Mouse (Mus musculus) liver, adult 2 months (tissue): ENCODE data around the gene Pnpla1. TPM values are rescaled to one million over a fixed set of nuclear protein-coding genes. Genes with fewer than 3 reads are reported as not detected.

Source experiments
- DNase-seq: peaks from one replicate; pipeline ENCODE4 v3.0.0-alpha.2; 2011; ENCODE audit warnings: low read depth, low spot score; ENCODE audit errors: extremely low read depth
- H3K27ac ChIP-seq: fragments of 200-500 bp; replicated peaks from 2 replicates; pipeline ENCODE4 v1.5.1; 2012; ENCODE audit warnings: low read depth, mild to moderate bottlenecking, control low read depth, inconsistent platforms, low read length; ENCODE audit not compliant: insufficient read depth
- H3K27me3 ChIP-seq: fragments of 200-500 bp; 2 replicates; pipeline ENCODE4 v1.6.1; 2012; ENCODE audit warnings: mild to moderate bottlenecking, moderate library complexity, low read length, inconsistent platforms; ENCODE audit not compliant: control insufficient read depth, insufficient read depth
- H3K36me3 ChIP-seq: fragments of 200-500 bp; 2 replicates; pipeline ENCODE4 v1.6.1; 2012; ENCODE audit warnings: low read length, inconsistent platforms; ENCODE audit not compliant: control insufficient read depth, insufficient read depth
- H3K4me1 ChIP-seq: fragments of 200-500 bp; 2 replicates; pipeline ENCODE4 v1.6.1; 2011; ENCODE audit warnings: low read length; ENCODE audit not compliant: control insufficient read depth, insufficient read depth
- H3K4me3 ChIP-seq: fragments of 200-500 bp; 2 replicates; pipeline ENCODE4 v1.5.1; 2011; ENCODE audit warnings: low read depth, mild to moderate bottlenecking, control low read depth, low read length, moderate library complexity; ENCODE audit not compliant: insufficient read depth
- H3K79me2 ChIP-seq: fragments of 200-500 bp; 2 replicates; pipeline ENCODE4 v1.6.1; 2012; ENCODE audit warnings: inconsistent platforms, mild to moderate bottlenecking, low read length, moderate library complexity; ENCODE audit not compliant: control insufficient read depth, insufficient read depth
- H3K9ac ChIP-seq: fragments of 200-500 bp; 2 replicates; pipeline ENCODE4 v1.6.1; 2012; ENCODE audit warnings: low read depth, mild to moderate bottlenecking, control low read depth, inconsistent platforms, low read length
- CTCF ChIP-seq: fragments of 200-500 bp; IDR thresholded peaks from 2 replicates; pipeline ENCODE4 v1.5.1; 2011; ENCODE audit warnings: low read depth, low read length, control low read depth
- POLR2A ChIP-seq: fragments of 200-500 bp; IDR thresholded peaks from 2 replicates; pipeline ENCODE4 v1.6.1; 2011; ENCODE audit warnings: low read length, control low read depth; ENCODE audit not compliant: insufficient read depth; ENCODE audit errors: extremely low read depth
- WGBS: fragments of 180-500 bp; shearing (Covaris S2); methylation state at CpG from one replicate; pipeline ENCODE4 v1.1.7; 2018; 5-methylcytosine and 5-hydroxymethylcytosine counted together
- polyA plus RNA-seq: library from polyadenylated mRNA; depleted of rRNA; stranded (reverse); fragments of >200 nt; gene quantifications from 2 replicates; pipeline ENCODE4 v1.2.3, GENCODE M21; 2012; rRNA removed
- total RNA-seq: library from RNA; depleted of rRNA; stranded (reverse); fragments of >200 nt; gene quantifications from 2 replicates; pipeline ENCODE4 v1.2.3, GENCODE M21; 2014; rRNA removed

Pnpla1 gene
- total RNA-seq (not detected in 2 replicates), polyA plus RNA-seq (not detected in 2 replicates)

DNA sequence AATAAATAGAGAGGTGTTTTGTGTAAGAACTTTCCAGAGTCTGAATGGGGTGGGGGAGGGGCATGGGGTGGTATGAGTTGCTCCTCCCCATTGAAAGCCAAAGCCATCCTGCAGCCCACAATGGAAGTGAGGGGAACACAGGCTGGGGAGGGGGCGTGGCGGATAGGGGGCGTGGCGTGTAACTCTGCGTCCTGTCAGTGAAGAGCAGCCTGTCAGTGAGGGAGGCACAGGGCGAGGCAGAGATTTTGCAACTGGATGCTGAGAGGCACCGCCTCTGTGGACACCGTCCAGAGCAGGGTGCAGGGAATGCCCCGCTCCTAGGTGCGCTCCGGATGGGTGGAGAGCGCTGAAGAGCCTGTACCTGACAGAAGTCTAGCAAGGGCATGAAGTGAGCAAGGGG lies at the start of gene Pnpla1:
Gene Pnpla1, plus strand, starts transcription at position 207 of the 400 bp plus-strand sequence.
- Histone ChIP-seq H3K27me3 (no peaks in the 10 kb centered on the region), H3K9ac (no peak within 1 kb of the TSS), H3K4me1 (no peaks in the 10 kb centered on the region), H3K36me3 (no peaks in the 10 kb centered on the region), H3K27ac (no peak within 1 kb of the TSS), H3K4me3 (no peak within 1 kb of the TSS), H3K79me2 (no peaks in the 10 kb centered on the region)
- 19% methylated on average over 12 of the region's 12 CpGs for WGBS
- peak; percentile 9 for DNase-seq
- TF ChIP-seq POLR2A (no peak), CTCF (no peak)

DNA sequence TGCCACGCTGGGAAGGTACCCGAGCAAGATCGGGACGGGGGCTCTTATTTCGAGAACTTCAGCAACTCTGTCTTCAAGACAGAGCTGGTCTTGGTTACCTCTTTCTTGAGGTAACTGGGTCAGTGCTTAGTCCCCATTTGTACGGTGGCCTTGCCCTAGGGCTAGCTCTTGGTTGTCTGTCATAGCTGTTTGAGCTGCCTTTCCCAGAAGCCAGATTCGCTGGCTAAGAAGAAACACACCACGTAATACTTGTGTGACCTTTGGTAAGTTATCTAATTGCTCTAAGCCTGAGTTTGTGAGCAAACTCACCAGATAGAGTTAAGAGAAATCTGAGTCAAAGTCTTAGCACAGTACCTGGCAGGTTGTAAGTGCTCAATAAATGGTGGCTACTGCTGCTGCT lies 49.5 kb upstream of the Pnpla1 start:
- no peaks in the 10 kb centered on the region for H3K27me3 ChIP-seq
- H3K4me3 ChIP-seq: no peak overlapping the region
- no peak overlapping the region for H3K9ac ChIP-seq
- H3K27ac ChIP-seq: peak overlapping the region; percentile 48
- H3K4me1 ChIP-seq: peaks cover 13% of the 10 kb centered on the region
- H3K36me3 ChIP-seq: peaks cover 3% of the 10 kb centered on the region; the same call in 1 of the 2 replicates
- TF ChIP-seq POLR2A (no peak), CTCF (no peak)
- no peaks in the 10 kb centered on the region for H3K79me2 ChIP-seq
- DNase-seq: peak; percentile 76
- 71% methylated on average over 8 of the region's 8 CpGs for WGBS

DNA sequence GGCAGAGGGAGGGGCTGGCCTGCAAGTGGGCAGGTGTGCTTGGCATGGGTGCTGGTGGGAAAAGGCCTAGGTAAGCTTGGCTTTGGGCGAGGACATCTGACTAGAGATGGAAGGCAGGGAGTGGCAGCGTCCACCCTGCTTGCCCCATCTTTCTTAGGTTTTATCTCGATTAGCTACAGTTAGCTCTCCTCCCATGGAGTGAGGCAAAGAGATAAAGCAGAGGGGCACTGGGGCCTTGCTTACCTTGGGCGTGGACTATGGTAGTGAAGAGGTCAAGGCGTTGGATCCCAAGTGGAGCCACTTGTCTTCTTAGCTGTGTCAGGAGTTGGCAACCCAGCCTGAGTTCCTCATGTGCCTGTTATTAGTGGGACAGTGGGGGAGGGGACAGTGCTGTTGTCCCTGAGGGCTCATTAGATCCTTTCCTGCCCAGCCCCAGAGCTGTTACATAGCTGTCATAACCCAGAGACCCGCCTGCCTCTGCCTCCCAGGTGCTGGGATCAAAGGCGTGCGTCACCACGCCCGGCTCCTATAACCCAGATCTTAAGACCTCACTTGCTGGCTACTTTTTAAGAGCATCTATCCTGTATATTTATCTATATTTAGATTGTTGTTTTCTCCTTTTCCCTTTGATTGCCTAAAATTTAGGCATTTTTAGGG lies 48.9 kb upstream of the Pnpla1 start:
- DNase-seq: peak; percentile 5
- Histone ChIP-seq H3K4me1 (peaks cover 13% of the 10 kb centered on the region), H3K4me3 (no peak overlapping the region), H3K36me3 (peaks cover 3% of the 10 kb centered on the region; the same call in 1 of the 2 replicates), H3K9ac (no peak overlapping the region), H3K27ac (peak overlapping the region; percentile 32), H3K79me2 (no peaks in the 10 kb centered on the region), H3K27me3 (no peaks in the 10 kb centered on the region)
- no peak for TF ChIP-seq CTCF
- TF ChIP-seq POLR2A: no peak
- WGBS: 97% methylated on average over 10 of the region's 10 CpGs

DNA sequence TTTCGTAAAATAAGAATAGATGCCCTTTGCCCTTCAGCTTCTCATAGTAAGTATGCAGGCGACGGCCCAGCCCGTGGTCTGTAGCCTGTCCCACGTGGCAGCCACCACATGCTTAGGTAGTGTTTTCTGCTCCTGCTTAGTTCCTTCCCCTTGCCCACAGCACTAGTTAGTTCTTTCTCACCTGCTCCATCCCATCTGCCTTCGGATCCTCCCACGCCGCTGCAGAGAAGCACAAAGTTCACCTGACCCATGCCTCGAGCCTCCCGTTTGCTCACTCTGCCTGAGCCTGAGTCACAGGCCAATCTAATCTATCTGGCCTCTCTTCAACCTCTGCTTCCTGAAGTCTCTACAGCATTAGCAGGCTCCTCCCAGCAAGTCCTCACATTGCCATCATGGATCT lies 45.9 kb upstream of the Pnpla1 start:
- peaks cover 13% of the 10 kb centered on the region for H3K4me1 ChIP-seq
- no peak overlapping the region for H3K27ac ChIP-seq
- H3K36me3 ChIP-seq: peaks cover 9% of the 10 kb centered on the region; the same call in 1 of the 2 replicates
- no peak overlapping the region for H3K4me3 ChIP-seq
- 28% methylated on average over 10 of the region's 10 CpGs for WGBS
- TF ChIP-seq POLR2A (no peak), CTCF (no peak)
- H3K9ac ChIP-seq: no peak overlapping the region
- DNase-seq: peak; percentile 61
- H3K79me2 ChIP-seq: no peaks in the 10 kb centered on the region
- no peaks in the 10 kb centered on the region for H3K27me3 ChIP-seq

DNA sequence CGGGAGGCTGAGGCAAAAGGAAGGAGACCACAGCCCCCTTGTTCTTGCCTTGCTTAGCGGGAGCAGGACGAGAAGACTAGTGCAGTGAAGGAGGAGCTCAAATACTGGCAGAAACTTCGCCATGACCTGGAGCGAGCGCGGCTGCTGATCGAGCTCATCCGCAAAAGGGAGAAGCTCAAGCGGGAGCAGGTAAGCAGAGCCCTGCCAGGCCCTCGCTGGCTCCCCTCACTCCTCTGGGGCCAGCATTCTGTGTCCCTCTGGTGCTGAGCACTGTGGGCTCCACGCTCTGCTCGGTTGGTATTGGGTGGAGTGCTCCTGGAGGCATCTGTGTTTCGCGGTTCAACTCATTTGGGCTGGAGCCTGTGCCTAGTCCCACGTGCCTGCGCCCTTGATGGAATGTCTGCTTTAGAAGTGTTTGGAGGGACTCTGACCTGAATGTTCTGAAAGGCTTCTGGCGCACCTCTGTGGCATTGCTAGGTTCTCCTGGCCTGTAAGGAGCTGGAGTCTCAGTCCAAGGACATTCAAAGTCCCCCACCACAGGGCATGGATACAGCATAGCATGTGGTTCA lies 43.6 kb upstream of the Pnpla1 start:
- no peaks in the 10 kb centered on the region for H3K27me3 ChIP-seq
- WGBS: 93% methylated on average over 18 of the region's 18 CpGs
- TF ChIP-seq POLR2A (no peak), CTCF (no peak)
- H3K4me1 ChIP-seq: peaks cover 2% of the 10 kb centered on the region; the same call in 1 of the 2 replicates
- H3K4me3 ChIP-seq: no peak overlapping the region
- H3K79me2 ChIP-seq: no peaks in the 10 kb centered on the region
- DNase-seq: no peak
- no peak overlapping the region for H3K27ac ChIP-seq
- H3K36me3 ChIP-seq: peaks cover 19% of the 10 kb centered on the region; the same call in 1 of the 2 replicates
- no peak overlapping the region for H3K9ac ChIP-seq
